Mouse (Mus musculus) heart, postnatal 4 days (tissue): Measurements from ENCODE around the gene Exosc2. TPM values are rescaled to one million over a fixed set of nuclear protein-coding genes. Genes with fewer than 3 reads are reported as not detected.
"Not testable (repeated sequence)": the region's sequence is repeated elsewhere in the genome, so short reads cannot be mapped to it uniquely, and the experiment has no call there.

ENCODE experiments used
- DNase-seq: peaks from one replicate; pipeline ENCODE4 v3.0.0; 2021
- total RNA-seq, 2 experiments: library from RNA; stranded (reverse); gene quantifications; 2 replicates each; pipeline ENCODE4 v1.2.3; 2021

Gene Exosc2
- total RNA-seq, 2 experiments from 2014 or later: 21.6 to 22.9 TPM

DNA sequence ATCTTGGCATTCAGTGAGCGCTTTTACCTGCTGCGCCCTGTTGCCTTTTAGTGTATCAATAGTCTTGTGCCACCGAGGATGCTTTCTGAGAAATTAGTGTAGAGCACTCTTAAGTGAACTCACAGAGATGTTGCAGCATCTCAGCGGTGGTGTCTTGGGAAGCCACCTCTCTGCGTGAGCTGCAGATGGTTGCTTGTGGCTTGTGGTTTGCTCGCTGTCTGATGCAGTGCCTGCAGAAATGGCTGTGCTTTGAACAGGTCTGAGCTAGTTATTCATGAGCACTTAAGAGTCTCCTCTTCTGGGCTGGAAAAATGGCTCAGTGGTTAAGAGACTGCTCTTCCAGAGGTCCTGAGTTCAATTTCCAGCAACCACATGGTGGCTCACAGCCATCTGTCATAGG, 8.1 kb downstream of the Exosc2 start:
- DNase-seq: no peak

DNA sequence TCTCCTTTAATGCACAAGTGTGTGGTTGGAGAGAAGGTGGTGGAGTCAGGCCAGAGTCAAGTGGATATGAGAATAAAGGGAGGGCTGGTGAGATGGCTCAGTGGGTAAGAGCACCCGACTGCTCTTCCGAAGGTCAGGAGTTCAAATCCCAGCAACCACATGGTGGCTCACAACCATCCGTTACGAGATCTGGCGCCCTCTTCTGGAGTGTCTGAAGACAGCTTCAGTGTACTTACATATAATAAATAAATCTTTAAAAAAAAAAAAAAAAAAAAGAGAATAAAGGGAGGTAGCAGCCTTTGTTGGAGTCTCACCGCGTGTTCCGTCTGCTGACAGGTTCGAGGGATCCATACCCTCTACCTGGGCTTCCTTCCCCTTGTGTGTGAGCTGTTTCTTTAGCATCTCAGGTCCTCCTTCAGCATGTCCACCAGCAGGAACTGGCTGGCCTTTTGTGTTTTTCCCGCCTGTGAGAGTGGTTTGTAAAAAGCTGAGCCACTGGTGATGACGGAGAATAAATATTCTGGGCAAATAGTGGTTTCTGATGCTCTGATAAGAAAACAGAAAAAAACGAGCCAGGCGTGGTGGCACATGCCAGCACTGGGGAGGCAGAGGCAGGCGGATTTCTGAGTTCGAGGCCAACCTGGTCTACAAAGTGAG, 10.7 kb downstream of the Exosc2 start:
- DNase-seq: not testable (repeated sequence)

DNA sequence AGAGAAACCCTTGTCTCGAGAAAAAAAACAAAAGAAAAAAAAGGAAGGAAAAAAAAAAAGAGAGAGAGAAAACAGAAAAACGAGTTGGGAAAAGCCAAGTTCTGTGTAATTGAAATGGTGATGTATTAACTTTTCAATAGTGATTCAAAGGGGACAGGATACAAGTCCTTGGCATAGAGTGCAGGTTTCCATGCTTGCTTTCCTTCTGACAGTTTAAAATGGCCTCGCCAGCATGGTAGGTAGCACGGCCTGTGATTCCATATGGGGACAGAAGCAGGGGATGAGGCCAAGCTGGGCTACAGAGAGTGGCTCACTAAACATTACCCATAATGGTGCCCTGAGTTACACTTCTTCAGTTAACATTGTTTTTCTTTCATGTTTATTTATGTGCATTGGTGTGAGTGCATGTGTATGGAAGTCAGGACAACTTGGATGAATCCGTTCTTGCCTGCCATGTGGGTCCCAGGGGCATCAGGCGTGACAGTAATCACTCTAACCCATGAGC, 11.3 kb downstream of the Exosc2 start:
- DNase-seq: no peak

DNA sequence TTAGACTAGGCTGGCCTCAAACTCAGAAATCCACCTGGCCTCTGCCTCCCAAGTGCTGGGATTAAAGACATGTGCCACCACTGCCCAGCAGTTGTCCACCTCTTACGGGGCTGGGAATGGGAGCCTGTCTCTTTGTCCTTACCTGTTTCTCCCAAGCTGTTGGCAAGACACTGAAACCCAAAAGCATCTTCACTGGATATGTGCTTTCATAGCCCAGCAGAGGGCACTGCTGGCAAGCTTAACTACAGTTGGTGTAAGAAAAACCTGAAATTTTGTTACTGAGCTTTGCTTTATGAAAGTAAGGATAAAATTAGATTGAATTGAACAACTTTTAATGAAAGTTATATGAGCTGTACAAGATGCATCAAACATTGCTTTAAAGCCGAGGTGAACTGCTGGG, 13.2 kb downstream of the Exosc2 start:
- DNase-seq: peak; percentile 63

DNA sequence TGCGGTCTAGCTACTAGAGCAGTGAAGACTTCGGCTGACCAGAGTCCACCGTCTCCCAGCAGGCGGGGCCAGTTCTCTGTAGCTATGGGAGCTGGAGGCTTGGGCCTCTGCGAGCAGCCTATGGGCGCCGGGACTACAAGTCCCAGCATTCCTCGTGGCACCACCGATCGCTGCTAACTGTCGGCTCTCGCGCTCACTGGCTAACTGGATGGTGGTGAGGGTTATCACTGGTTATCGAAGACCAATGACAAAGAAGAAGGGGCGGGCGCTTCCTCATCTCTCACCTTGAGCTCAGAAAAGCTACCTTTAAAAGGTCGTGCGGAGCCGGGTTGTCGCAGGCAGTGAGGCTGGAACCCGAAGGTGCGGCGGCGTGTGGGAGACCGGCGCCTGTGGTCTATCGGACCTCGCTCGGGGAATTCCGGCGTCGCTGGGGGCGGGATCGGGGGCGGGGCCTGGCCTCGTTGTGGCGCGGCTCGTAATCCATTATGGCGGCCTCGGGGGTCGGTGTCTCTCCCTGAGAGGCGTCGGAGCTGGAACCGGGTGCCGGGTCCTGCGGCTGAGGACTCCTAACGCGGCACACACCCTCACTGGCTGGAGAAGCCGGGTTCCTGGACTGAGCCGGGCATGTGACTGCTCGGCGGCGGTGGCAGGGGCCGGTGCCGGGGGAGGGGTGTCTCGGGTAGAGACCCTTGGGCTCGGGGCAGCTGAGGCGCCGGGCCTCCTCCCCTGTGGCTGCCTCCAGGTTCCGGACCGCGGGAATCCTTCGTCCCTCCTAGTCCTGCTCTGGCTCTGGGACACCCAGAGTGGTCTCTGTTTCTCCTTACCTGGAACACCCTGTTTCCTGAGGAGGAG, 17.8 kb downstream of the Exosc2 start, which contains the start of gene Abl1:
TSS of gene Abl1 (plus strand) at position 303 of the 852 bp plus-strand sequence.
- DNase-seq: peak; percentile 95

DNA sequence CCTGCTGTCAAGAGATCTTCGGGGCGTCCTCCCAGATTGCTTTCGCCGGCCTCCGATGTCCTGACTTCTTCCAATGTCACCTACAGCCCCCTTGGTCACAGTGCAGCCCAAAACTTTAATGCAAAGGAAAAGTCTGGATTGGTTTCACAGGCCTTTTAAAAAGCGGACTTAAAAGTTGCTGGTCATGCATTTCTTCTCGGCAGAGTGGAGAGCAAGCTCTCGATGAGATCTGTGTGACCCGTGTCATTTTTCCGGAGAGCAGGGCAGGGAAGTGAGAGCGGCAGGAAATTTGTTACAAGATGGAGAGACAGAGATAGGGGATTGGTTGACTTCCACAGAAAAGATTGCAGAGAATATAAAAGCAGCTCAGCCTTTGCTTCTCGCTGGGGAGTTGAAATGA, 18.5 kb downstream of the Exosc2 start:
- DNase-seq: no peak

DNA sequence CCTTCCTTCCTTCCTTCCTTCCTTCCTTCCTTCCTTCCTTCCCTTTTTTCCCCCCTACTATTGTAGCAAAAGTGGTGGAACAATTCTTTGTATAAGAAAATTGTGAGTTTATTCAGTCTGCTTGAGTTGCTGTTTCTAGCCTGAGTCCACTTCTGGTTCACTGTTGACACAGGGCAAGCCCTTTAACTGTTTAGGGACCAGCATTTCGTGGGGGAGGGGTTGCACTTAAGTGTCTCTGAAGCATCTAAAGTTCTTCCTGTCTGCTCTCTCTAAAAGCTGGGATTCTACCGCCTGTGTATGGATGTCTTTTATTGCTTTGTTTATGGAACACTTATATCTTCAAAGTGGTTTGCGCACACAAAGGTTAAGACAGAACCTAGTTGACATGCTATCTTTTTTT, 19.5 kb downstream of the Exosc2 start:
- DNase-seq: no peak

DNA sequence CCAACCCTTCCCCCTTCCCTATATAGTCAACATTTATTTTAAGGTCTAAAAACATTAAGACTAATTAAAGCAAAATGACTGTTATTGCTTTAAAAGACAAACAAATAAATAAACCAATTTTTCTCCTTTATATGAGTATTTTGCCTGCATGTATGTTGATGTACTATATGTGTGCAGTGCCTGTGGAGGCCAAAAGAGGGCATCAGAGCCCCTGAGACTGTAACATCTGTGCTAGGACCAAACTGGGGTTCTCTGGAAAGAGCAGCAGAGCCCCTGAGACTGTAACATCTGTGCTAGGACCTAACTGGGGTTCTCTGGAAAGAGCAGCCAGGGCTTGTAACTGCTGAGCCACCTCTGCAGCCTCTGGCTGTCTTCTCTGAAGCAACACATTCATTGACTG, 27.7 kb downstream of the Exosc2 start:
- DNase-seq: no peak

DNA sequence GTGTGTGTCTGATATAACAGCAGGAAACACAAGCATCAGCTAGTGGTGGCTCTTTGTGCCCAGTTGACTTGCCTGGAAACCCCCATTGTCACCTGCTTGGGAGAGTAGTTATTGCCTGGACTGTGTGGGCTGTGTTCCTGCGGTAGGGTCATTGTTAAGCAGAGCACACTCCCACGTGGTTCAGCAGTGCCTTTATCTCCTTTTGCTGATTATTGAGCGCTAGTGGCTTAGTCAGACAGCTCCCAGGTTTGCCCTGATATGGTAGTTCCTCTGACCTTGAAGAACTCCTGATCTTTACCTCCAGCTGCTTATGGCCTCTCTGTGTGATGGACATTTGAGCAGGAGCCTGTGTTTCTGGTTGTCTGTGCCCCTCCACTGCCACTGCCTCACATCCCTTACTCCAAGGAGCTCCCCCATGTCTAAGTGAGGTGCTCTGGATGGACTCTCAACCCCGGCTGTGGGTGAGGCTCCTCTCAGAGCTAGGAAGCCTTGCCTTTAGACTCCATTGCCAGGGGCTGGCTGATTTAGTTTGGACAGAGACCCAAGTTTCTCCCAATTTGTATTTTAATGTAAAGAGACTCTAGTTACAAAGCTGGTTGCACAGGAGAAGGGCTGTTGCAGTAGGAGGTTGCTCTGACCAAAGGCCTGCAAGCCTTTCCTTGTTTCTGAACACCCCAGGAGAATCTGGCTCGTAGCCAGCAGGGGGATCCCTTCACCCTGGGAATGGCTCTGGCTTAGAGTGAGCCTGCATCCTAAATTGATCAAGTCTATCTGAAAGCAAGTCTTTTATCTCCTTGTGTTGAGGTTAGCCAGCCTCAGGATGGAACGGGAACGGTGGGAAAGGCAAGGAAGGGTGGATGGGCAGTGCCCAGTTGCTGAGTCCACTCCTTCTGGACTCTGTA, 30.3 kb downstream of the Exosc2 start:
- DNase-seq: peak; percentile 22

DNA sequence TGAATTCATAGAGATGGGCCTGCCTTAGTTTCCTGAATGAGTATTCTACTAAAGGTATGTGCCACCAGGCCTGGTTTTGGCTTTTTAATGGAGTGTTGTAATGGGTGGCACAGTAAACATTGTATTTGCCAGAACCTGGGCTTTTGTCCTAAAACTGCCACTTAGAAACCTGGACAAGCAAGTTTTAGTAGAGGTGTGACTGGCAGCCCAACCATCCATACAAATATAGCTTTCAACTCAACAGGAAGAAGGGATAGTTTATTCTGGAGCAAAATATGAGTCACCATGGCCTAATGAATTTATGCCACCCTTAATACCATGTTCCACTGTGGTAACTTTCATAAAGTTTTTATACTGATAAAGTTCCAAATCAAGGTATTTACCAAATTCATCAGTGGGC, 32.7 kb downstream of the Exosc2 start:
- no peak for DNase-seq

DNA sequence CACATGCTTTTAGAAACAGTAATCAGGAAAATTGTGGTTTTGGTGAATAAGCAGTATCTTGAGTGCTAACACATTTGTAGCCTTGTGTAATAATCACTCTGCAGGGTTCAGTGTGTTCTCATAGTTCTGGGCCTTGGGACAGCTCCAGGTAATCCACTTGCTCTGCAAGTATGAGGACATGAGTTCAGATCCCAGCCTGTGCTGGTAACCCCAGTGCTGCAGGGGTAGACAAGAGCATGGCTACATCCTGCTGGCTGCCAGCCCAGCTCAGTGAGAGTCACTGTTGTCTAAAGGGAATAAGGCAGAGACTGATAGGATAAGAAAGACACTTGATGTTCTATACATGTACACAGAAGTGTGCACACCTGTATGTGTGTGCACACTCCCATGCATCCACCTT, 35.4 kb downstream of the Exosc2 start:
- DNase-seq: no peak

DNA sequence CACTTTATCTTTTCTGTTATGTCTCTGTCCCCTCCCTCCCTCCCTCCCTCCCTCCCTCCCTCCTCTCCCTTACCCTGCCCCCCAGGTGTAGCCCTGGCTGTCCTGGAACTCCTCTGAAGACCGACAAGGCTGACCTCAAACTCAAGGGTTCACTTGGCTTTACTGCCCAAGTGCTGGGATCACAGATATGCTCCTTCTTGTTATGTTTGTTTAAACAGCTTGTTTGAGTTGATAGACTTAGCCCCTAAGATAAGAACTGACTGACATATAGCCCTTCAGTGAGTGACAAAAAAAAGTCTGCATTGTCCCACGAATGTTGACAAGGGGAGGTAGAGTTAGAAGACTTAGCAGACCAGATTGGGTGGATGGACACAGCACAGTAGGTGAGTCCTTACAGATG, 36.0 kb downstream of the Exosc2 start:
- no peak for DNase-seq

DNA sequence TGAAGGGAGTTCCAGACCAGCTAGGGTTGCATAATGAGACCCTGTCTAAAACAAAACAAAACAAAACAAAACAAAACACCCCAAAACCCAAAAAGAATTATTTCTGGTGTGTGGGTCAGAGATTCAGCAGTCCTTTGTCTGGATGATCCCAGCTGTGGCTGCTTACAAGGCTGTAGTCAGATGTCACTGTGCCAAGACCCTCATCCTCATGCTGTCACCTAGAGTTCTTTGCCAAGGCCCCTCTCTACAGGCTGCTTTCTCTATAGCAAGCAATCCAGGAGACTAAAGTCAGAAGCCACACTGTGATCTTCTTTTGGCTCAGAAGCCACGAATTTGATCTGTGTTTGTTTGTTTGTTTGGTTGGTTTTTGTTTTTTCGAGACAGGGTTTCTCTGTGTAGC, 42.2 kb downstream of the Exosc2 start:
- no peak for DNase-seq

DNA sequence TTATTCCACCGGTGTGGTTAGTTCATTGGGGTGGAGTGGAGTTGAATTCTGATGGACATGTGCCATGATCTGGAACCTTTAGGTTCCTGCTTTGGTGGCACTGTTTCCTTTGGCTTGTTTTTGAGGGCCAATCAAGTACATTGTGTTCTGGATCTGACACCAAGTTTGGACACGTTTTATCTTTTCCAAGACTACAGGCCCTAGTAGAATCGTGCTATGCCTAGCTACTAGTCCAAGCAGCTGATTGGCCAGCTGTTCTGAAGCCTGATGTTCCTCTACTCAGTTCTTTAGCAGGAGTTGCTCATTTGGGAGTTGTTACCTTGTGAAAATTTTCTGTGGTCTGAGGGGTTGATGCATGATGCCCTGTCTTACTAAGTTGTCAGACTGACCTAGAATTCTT, 43.3 kb downstream of the Exosc2 start:
- no peak for DNase-seq

DNA sequence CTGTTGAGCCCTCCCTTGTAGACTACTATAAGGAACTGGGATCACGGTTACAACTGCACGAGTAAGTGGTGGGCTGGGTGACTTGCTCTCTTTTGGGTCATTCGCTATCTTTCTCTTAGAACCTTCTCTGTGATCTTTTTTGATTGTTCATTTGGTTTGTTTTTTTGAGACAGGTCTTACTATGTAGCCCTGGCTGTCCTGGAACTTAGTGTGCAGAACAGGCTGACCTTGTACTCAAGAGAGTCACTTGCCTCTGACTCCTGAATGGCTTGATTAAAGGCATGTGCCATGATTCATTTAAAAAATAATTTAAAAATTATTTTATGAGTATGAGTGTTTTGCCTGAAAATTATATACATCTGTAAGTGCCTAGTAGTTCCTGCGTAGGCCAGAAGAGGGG, 44.3 kb downstream of the Exosc2 start:
- no peak for DNase-seq

DNA sequence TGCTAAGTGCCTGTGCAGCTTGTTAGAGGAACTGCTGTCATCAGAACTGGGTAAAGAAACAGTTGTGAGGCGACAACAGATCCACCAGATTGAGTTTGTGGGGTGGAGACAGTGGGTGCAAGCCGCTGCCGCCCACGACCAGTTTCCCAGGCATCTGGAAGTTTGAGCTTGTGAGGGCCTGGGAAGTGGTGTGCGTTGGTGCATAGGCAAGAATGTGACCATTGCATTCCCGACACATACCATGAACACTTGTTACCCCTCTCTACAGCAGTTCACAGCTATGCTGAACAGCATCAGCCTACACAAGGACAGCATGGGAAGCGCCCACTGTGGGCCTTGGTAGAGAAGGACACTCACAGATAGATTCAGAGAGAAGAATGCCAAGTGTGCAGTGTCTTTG, 45.5 kb downstream of the Exosc2 start:
- no peak for DNase-seq

DNA sequence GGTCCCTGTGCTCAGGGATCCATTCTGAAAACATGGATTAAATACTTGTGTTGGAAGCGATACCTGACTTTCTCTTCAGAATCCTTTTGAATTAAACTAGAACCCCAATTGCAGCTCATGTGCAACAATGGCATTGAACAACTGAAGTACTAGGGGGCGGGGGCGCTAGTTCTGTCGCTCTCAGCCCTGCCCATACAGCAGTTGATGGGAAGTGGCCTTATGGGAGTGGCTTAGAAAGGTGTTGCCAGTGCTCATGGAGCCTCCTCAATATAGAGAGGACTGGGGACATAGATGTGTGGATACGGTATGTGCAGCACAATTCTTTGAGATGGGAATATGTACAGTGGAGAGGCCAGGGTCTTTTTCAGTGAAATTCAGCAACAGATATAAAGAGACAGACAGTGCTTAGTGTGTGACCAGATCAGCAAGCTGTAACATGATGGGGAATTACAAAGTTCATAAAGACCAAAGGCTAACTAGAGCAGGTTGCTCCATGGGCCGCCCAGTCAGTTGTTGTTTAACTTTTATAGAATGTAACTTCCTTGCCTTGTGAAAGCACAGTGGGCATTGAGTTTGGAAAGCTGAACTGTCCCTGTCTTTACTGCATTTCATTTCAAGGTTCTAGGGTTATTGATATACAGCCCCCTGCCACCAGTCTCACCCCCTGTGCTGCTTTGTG, 48.8 kb downstream of the Exosc2 start:
- no peak for DNase-seq

DNA sequence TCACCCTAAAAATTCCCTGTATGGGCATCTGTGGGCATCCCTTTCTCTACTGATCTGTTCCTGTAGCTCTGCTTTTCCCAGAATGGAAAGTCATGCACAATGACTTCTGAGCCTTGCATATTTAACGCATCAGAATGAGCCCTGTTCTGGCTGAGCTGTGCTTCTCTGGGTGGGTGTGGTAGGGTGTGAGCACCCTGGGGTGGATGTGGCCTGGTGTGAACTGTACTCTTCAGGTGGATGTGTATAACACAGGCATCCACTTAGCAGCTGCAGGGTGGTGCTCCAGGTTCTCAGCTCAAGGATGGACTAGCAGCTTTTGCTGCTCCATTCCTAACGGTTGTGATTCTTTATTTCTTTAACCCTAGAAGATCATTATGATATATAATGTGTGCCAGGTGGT, 49.4 kb downstream of the Exosc2 start:
- DNase-seq: no peak

DNA sequence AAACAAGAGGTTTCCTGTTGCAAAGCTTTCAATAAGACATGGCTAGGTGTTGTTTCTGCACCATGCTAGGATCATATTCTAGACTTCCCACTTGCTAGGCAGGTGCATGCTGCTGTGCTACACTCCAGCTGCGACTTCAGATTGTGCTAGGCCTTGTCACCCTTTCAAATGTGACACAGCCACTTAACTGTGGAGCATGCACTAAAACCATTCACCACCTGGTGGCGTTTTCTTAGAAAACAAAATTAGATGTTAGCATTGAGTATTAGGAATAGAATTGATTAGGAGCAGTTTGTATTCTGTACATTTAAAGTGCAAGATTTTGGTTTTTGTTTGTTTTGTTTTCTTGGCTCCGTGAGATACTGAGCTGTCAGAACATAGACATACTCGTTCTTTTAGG, 50.3 kb downstream of the Exosc2 start:
- DNase-seq: peak; percentile 44

DNA sequence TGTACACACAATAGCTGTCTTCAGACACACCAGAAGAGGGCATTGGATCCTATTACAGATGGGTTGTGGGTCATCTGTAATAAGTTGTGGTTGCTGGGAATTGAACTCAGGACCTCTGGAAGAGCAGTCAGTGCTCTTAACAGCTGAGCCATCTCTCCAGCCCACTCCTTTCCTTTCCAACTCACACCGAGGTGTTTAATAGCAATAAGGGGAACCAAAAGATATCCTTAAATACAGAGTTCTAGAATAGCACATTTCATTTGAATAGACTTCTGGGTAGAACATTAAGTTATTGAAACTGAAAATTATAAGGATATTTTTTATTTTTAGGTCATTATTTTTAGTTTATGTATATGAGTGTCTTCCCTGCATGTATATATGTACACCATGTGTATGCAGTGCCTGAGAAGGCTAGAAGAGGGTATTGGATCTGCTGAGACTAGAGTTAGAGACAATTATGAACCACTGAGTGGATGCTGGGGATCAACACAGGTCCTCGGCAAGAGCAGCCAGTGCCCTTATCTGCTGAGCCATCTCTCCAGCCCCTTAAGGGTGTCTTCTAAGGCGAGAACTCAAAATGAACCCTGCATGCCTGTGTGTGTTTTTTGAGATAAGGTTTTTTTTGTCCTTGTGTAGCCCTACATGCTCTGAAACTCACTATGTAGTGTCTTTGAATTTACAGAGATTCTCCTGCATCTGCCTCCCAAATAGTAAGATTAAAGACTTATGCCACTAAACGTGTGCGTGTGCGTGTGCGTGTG, 54.4 kb downstream of the Exosc2 start:
- DNase-seq: no peak

DNA sequence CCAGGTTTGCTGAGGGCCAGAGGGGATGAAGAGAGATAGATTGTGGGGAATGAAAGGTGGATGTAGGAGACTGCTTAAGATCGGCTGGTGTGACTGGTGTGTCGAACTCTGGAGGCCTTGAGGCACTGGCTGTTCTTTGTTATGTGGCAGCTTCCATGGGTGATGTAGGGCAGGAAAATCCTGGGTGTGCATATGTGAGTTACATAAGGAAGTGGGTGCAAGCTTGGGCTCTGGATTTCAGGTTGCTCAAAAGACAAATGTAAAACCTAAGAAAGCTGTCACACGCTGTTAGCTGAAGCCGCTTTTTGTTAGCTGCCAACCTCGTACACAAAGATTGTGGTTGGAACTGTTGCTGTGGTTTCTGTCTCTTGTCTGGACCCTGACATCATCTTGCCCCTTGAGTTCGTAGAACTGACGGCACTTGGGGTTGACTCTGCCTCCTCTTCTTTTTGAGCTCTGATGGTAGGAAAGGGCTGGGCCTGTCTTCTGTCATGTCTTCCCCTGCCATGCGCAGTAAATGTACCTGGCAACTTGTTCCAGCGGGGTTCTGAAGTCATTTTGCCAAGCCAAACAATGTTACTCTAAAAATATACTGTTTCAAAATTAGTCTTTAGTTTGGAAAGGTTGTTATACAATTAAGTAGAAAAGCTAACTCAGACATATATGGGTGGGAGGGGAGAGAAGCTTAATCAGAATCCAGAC, 57.2 kb downstream of the Exosc2 start:
- DNase-seq: no peak
